Mouse (Mus musculus) bone marrow, adult 2 months (tissue): ENCODE data around the gene Elobl.

Experiments used
- CTCF ChIP-seq: fragments of 200-500 bp; IDR thresholded peaks from 2 replicates; pipeline ENCODE4 v1.5.1; 2011; ENCODE audit warnings: low read length, control low read depth; ENCODE audit not compliant: control insufficient read depth, insufficient read depth
- POLR2A ChIP-seq: fragments of 200-500 bp; IDR thresholded peaks from 2 replicates; pipeline ENCODE4 v1.6.1; 2011; ENCODE audit warnings: low read depth, mild to moderate bottlenecking, control low read depth, low read length, borderline replicate concordance; ENCODE audit not compliant: control insufficient read depth

DNA sequence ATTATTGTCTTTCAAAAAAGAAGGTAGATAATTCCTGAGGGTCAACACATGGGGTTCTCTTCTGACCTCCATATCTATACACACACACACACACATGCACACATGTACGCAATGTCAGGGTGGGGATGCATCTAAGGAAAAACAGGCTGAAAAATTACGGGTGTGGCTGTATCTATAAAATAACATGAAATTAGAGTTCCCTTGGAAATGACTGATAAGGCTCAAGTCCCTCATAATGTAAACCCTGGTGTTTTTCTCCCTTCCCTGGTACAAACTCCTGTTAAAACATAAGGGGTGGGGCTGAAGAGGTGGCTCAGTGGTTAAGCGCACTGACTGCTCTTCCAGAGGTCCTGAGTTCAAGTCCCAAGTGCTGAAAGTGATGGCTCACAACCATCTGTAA is 13.1 kb downstream of the Elobl start:
- no peak for TF ChIP-seq CTCF
- no peak for TF ChIP-seq POLR2A
